Mouse (Mus musculus): ENCODE measurements around the gene Hvcn1. TPM values are rescaled to one million over a fixed set of nuclear protein-coding genes. Genes with fewer than 3 reads are reported as not detected.

The Hvcn1 gene
- polyA plus RNA-seq, 1 experiment from 2014 or later = 10.0 TPM

DNA sequence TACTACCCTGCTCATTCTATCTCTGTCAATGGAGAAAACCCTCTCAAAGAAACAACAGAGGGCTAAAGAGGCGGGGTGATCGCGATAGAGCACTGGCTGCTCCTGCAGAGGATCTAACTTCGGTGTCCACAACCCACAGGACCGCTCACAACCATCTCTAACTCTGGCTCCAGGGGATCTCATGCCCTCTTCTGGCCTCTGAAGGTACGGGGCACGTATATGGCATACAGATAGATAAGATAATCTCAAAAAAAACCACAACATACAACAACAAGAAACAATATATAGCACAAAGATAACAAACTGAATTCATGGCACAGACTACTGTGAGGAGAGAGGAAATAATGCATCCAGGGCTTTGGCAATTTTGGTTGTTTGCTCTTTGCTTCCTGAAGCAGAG, 55.5 kb downstream of the Hvcn1 start:
- no peak overlapping the region for H3K4me3 ChIP-seq
- no peak for ATAC-seq (ENCODE audit: insufficient number of reproducible peaks, insufficient read depth, low FRiP score, low TSS enrichment, low read depth)
- H3K9ac ChIP-seq = no peak overlapping the region
- WGBS = 60% methylated on average over 7 of the region's 7 CpGs
- H3K4me2 ChIP-seq = no peak overlapping the region
- no peaks in the 10 kb centered on the region for H3K9me3 ChIP-seq
- H3K27ac ChIP-seq = no peak overlapping the region
- H3K36me3 ChIP-seq = peaks cover 37% of the 10 kb centered on the region
- peaks cover 9% of the 10 kb centered on the region for H3K4me1 ChIP-seq
- H3K27me3 ChIP-seq = no peaks in the 10 kb centered on the region

DNA sequence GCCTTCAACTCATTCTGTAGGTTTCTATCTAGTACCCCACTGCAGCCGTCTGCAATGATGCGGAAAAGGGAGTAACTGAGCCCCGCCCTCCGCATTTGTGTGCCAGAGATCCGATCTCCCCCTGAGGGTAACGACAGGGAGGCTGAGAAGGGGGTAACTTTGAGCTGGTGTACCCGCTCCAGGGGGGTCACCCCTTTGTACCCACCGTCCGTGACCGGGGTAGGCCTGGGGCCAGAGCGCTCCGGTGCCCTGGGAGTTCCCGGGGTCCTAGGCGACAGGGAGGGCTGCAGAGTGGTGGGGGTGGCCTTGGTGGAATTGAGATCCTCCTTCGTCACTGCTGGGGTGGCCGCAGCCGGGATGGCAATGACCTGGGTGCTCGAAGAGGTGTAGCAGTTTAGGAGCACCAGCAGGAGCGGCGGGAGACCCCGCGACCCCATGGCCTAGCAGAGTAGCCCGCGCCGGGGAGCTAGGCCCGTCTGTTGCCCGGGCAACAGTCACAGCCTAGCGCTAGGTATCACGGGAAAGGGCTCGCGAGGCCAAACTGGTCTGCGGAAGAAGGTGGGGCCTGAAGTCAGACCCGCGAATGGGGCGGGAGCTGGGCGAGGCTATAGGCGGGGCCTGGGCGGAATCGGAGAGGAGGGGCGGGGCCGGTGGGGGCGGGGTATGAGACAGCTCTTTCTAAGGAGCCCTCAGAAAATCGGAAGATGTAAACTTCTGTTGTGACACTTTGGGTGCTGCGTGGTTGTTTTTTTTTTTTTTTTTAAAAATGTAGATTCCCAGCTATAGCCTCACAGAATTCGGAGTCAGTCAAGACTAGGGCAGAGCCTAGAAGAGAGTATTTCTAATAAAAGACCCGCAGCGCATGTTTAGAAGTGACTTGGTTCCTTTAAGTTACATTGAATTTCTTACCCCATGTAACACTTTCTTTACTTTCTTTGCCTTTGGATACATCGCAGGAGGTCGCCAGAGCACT, 57.6 kb downstream of the Hvcn1 start, which contains the start of gene Tctn1:
TSS of gene Tctn1 (minus strand) at position 528 of the 973 bp plus-strand sequence.
- Histone ChIP-seq H3K9me3 (no peaks in the 10 kb centered on the region), H3K27me3 (no peaks in the 10 kb centered on the region), H3K4me1 (peaks cover 9% of the 10 kb centered on the region), H3K4me2 (peak within 1 kb of the TSS; percentile 70), H3K27ac (peak within 1 kb of the TSS; percentile 68), H3K4me3 (peak within 1 kb of the TSS; percentile 85), H3K9ac (peak within 1 kb of the TSS; percentile 87), H3K36me3 (peaks cover 17% of the 10 kb centered on the region)
- peak; percentile 98 for ATAC-seq (ENCODE audit: insufficient number of reproducible peaks, insufficient read depth, low FRiP score, low TSS enrichment, low read depth)
- WGBS = 2% methylated on average over 49 of the region's 49 CpGs

- Histone ChIP-seq H3K36me3 (0 out of 2 replicates have a peak, but pooled peaks cover 8% of the 10 kb centered on the region), H3K9ac (no peak overlapping the region), H3K9me3 (no peaks in the 10 kb centered on the region), H3K4me1 (peaks cover 9% of the 10 kb centered on the region), H3K27ac (no peak overlapping the region), H3K4me3 (no peak overlapping the region), H3K4me2 (peak overlapping the region; percentile 70; the same call in 1 of the 2 replicates), H3K27me3 (no peaks in the 10 kb centered on the region)
- 59% methylated on average over 3 of the region's 3 CpGs for WGBS
- no peak for ATAC-seq (ENCODE audit: insufficient number of reproducible peaks, insufficient read depth, low FRiP score, low TSS enrichment, low read depth)
Observed at GRCm38 (mm10) chr5:122265187-122265586, 58.6 kb downstream of the Hvcn1 start.

DNA sequence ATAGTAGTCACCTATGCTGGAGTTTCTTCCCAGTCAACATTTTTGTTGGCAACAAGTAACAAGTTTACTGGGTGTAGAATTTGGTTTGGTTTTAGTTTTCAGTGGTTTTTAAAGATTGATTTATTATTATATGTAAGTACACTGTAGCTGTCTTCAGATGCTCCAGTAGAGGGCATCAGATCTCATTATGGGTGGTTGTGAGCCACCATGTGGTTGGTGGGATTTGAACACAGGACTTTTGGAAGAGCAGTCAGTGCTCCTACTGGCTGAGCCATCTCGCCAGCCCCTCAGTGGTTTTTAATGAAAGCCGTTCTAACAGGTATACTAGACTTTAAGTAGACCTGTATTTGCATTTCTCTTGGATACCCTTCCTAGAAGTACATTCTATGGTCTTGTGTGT, 59.3 kb downstream of the Hvcn1 start:
- Histone ChIP-seq H3K4me2 (no peak overlapping the region), H3K4me1 (peaks cover 9% of the 10 kb centered on the region), H3K27me3 (no peaks in the 10 kb centered on the region), H3K4me3 (no peak overlapping the region), H3K9me3 (no peaks in the 10 kb centered on the region), H3K9ac (no peak overlapping the region), H3K36me3 (0 out of 2 replicates have a peak, but pooled peaks cover 2% of the 10 kb centered on the region), H3K27ac (no peak overlapping the region)
- 89% methylated on average over 2 of the region's 2 CpGs for WGBS
- no peak for ATAC-seq (ENCODE audit: insufficient number of reproducible peaks, insufficient read depth, low FRiP score, low TSS enrichment, low read depth)

GRCm38 (mm10) chr5:122267136-122267535, 60.5 kb downstream of the Hvcn1 start:
- ATAC-seq (ENCODE audit: insufficient number of reproducible peaks, insufficient read depth, low FRiP score, low TSS enrichment, low read depth) = no peak
- Histone ChIP-seq H3K36me3 (no peaks in the 10 kb centered on the region), H3K4me3 (no peak overlapping the region), H3K9ac (no peak overlapping the region), H3K27me3 (no peaks in the 10 kb centered on the region), H3K4me1 (peaks cover 9% of the 10 kb centered on the region), H3K4me2 (no peak overlapping the region), H3K27ac (no peak overlapping the region), H3K9me3 (no peaks in the 10 kb centered on the region)
- 70% methylated on average over 7 of the region's 7 CpGs for WGBS

- Histone ChIP-seq H3K4me3 (no peak overlapping the region), H3K36me3 (no peaks in the 10 kb centered on the region), H3K27ac (no peak overlapping the region), H3K9me3 (no peaks in the 10 kb centered on the region), H3K27me3 (no peaks in the 10 kb centered on the region), H3K4me2 (no peak overlapping the region), H3K4me1 (peaks cover 9% of the 10 kb centered on the region), H3K9ac (no peak overlapping the region)
- ATAC-seq (ENCODE audit: insufficient number of reproducible peaks, insufficient read depth, low FRiP score, low TSS enrichment, low read depth) = no peak
- 29% methylated on average over 5 of the region's 5 CpGs for WGBS
Observed at GRCm38 (mm10) chr5:122267899-122268298, 61.3 kb downstream of the Hvcn1 start.

DNA sequence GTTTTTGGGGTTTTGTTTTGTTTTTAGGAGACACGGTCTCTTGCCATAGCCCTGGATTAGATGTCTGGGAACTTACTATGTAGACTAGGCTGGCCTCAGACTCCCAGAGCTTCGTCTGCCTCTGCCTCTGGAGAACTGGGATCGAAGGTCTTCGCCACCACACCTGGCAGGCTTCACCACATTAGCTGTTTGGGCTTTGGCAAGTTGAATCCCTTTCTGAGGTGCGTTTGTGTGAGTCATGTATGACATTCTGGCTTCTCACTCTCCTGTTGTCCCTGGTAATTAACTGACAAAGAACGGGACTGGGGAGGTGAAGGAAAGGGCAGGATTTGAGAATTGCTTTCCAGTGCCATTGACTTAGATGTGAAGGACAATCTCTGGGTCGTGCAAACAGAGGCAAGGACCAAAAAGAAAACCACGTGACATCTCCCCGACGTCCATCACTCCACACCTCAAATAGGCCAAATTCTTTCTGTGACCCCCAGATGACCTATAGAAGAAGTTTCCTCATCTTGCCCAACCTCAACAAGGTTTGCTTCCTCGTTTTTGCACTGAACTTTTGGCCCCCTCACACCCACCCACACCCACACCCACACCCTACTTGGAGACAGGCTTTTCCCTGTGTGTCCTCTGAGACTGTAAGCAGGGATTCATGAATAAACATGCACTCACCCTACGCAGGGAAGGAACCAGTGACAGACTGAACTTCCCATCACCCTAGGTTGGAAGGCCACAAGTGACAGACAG, 62.4 kb downstream of the Hvcn1 start:
- no peaks in the 10 kb centered on the region for H3K9me3 ChIP-seq
- no peak overlapping the region for H3K4me3 ChIP-seq
- no peak overlapping the region for H3K27ac ChIP-seq
- ATAC-seq (ENCODE audit: insufficient number of reproducible peaks, insufficient read depth, low FRiP score, low TSS enrichment, low read depth) = no peak
- H3K27me3 ChIP-seq = no peaks in the 10 kb centered on the region
- 69% methylated on average over 12 of the region's 12 CpGs for WGBS
- H3K36me3 ChIP-seq = no peaks in the 10 kb centered on the region
- no peak overlapping the region for H3K4me2 ChIP-seq
- H3K9ac ChIP-seq = no peak overlapping the region
- no peaks in the 10 kb centered on the region for H3K4me1 ChIP-seq

GRCm38 (mm10) chr5:122272821-122273220, 66.2 kb downstream of the Hvcn1 start:
- H3K9me3 ChIP-seq = no peaks in the 10 kb centered on the region
- H3K36me3 ChIP-seq = no peaks in the 10 kb centered on the region
- 76% methylated on average over 5 of the region's 5 CpGs for WGBS
- H3K9ac ChIP-seq = no peak overlapping the region
- no peaks in the 10 kb centered on the region for H3K27me3 ChIP-seq
- no peak overlapping the region for H3K27ac ChIP-seq
- no peak overlapping the region for H3K4me3 ChIP-seq
- no peak for ATAC-seq (ENCODE audit: insufficient number of reproducible peaks, insufficient read depth, low FRiP score, low TSS enrichment, low read depth)
- H3K4me1 ChIP-seq = peaks cover 6% of the 10 kb centered on the region; the same call in 1 of the 2 replicates
- no peak overlapping the region for H3K4me2 ChIP-seq

- Histone ChIP-seq H3K4me3 (no peak overlapping the region), H3K9ac (no peak overlapping the region), H3K4me2 (no peak overlapping the region), H3K27me3 (no peaks in the 10 kb centered on the region), H3K9me3 (no peaks in the 10 kb centered on the region), H3K36me3 (no peaks in the 10 kb centered on the region), H3K27ac (no peak overlapping the region), H3K4me1 (peaks cover 6% of the 10 kb centered on the region; the same call in 1 of the 2 replicates)
- no peak for ATAC-seq (ENCODE audit: insufficient number of reproducible peaks, insufficient read depth, low FRiP score, low TSS enrichment, low read depth)
- 19% methylated on average over 5 of the region's 5 CpGs for WGBS
Observed at GRCm38 (mm10) chr5:122274785-122275184, 68.2 kb downstream of the Hvcn1 start.

- whole genome bisulfite sequencing = 87% methylated on average over 7 of the region's 7 CpGs
- Histone ChIP-seq H3K4me2 (no peak overlapping the region), H3K4me3 (no peak overlapping the region), H3K9me3 (no peaks in the 10 kb centered on the region), H3K36me3 (no peaks in the 10 kb centered on the region), H3K27ac (no peak overlapping the region), H3K4me1 (peaks cover 20% of the 10 kb centered on the region), H3K27me3 (no peaks in the 10 kb centered on the region), H3K9ac (no peak overlapping the region)
- no peak for ATAC-seq (ENCODE audit: insufficient number of reproducible peaks, insufficient read depth, low FRiP score, low TSS enrichment, low read depth)
Observed at GRCm38 (mm10) chr5:122278946-122279345, 72.3 kb downstream of the Hvcn1 start.

DNA sequence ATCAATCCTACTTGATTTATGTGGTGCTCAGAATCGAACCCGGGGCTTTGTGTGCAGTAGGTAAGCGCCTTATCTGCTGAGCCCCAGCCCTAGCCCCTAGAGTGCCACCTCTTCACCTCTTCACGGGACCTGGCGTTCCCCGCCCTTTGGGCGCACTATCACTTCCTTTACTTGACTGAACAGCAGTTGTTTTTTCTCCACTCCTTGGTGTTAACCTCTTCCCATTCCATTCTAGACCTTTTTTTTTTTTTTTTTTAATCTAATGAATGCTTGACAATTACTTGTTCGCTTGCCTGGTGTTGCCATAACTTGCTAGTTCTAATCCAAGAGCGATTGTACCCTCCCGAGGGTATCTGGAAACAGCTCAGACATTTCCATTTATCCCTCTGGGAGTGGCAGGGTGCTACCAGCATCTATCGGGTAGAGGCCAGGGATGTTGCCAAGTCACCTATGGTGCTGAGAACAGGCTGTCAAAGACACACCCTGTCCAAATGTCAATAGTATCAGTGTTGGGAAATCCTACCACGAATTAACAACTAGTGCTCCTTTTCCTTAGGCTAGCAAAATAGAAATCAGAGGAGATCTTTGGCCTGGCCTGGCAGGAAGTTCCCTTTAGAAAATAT, 73.3 kb downstream of the Hvcn1 start:
- no peaks in the 10 kb centered on the region for H3K27me3 ChIP-seq
- H3K36me3 ChIP-seq = no peaks in the 10 kb centered on the region
- no peak overlapping the region for H3K27ac ChIP-seq
- no peak overlapping the region for H3K4me3 ChIP-seq
- H3K4me1 ChIP-seq = peaks cover 15% of the 10 kb centered on the region
- no peak for ATAC-seq (ENCODE audit: insufficient number of reproducible peaks, insufficient read depth, low FRiP score, low TSS enrichment, low read depth)
- no peak overlapping the region for H3K9ac ChIP-seq
- H3K9me3 ChIP-seq = no peaks in the 10 kb centered on the region
- H3K4me2 ChIP-seq = no peak overlapping the region
- 77% methylated on average over 12 of the region's 12 CpGs for WGBS
